Mouse (Mus musculus) monocyte, adult 2 months (primary cell): ENCODE results near the gene Reps1.
"Not testable (repeated sequence)": the region's sequence is repeated elsewhere in the genome, so short reads cannot be mapped to it uniquely, and the experiment has no call there.

Source experiments
- DNase-seq, 2 experiments: peaks; one replicate each; pipeline ENCODE4 v3.0.0; 2022; ENCODE audit warnings: low spot score in 2 of 2, low read depth in 1 of 2

Reps1 gene

DNA sequence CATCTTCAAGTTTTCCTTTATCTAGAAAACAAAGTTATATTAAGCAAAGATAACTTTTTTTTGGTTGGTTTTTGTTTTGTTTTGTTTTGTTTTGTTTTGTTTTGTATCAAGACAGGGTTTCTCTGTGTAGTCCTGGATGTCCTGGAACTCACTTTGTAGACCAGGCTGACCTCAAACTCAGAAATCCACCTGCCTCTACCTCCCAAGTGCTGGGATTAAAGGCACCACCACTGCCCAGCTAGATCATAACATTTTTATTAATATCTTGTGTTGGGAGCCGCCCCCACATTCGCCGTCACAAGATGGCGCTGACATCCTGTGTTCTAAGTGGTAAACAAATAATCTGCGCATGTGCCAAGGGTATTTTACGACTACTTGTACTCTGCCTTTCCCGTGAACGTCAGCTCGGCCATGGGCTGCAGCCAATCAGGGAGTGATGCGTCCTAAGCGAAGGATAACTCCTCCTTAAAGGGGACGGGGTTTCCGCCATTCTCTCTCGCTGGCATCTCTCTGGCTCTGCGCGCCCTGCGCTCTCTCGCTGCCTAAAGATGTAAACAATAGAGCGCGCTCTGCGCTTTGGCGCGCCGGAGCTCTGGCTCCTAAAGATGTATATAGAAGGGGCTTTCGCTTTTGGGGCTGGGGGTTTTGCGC is 83.3 kb downstream of the Reps1 start:
- DNase-seq, result not testable (repeated sequence)

DNA sequence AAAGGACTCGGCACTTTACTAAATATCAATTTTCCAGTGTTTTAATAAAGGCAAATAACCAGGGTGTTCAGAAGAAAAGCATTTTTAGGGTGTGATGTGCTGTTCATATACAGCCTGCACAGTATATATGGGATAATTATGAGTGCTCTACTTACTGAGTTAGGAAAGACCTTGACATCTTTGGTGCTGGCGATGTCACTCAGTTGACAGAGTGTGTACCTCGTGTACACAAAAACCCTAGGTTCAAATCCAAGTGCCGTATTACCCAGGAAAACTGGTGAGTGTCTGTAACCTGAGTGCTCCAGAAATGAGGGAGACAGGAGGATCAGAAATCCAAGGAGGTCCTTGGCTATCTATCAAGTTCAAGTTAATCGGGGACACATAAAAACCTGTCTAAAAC is 84.0 kb downstream of the Reps1 start:
- DNase-seq, result no peak

DNA sequence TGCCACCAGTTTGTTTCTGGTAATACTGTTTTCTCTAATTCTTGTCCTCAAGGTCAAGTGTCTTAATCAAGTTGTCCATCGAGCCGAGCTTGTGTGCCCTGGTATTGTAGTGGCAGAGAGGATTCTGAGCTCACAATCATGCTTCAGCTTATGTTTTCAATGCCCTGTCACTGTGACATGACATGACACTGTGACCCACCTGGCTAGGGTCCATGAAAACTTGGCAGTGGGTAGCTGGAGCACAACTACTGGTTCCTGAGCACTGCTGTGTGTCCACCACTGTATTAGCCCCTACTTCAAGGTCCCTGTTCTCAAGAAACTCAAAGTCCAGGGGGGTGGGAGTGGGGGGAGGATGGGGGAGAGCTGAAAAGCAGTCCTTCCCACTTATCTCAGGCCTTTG is 85.7 kb downstream of the Reps1 start:
- no peak for DNase-seq

DNA sequence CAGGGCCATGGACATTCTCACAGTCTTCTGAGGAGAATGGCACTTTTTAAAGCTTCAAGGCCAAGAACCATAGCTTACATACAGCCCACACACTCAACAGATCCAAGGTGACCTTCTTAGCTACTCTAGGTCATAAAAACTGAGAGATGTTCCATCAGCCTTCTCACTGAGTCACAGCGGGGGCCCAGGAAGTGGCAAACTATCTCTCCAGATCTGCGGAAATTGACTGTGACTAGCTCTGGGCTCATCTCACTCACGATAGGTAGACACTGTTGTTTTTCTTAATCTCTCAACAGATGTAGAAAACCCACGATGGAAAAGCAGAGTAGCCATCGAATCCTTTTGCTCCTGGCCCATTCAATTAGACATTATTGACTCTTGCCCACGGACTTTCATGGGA is 86.6 kb downstream of the Reps1 start:
- DNase-seq, result no peak

DNA sequence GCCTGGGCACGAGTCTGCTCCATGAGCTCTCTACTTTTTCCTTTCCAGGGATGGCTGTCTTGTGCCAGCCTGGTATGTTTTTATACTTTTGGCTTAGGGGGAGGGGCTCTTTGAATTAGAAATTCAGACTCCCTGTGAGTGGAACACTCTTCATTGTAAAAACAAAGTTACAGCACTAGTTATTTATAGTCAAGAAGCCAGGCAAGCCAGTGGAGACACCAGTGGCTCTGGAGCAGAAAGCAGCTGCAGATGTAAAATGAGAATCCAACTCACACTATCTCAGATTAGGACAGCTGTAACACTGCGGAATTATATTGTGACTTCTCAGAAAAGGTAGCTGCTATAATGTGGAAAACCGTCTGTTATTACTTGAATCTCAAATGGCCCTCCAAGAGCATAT is 91.6 kb downstream of the Reps1 start:
- no peak for DNase-seq

DNA sequence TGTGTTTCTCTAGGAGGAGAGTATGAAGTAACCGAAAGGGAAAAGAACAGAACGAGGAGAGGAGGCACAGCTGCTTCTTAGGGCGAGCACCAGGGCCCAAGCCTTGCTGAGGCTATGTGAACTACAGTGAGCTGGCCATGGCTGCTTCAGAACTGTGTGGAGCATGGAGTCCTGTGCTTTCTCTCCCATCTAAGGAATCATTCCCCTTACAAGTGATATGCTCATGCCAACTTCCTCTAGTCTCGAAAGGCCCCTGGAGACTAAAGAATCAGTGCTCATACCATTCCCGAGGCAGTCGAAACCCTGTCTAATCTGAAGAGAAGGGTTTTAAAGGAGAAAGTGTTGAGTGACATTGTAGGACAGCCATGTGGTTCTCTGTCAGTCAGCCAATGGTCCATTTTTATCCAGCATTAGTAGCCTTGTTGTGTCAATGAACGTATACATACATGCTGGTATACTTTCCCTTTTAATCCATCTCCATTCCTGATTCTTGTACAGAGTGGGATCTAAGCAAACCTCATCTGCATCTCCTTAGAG is 106.8 kb downstream of the Reps1 start:
- DNase-seq, result no peak
